Mouse (Mus musculus): ENCODE data around the gene G6pc3. TPM values are rescaled to one million over a fixed set of nuclear protein-coding genes. Genes with fewer than 3 reads are reported as not detected.
A peak's percentile ranks its signal among the peaks of the same experiment; 100 is the strongest.

Gene G6pc3
- total RNA-seq (2014; rRNA removed), result 43.1 and 68.5 TPM in 2 replicates
- 42.0 and 48.7 TPM in 2 replicates for polyA plus RNA-seq (2015; fragmentation: Nextera tagmentation; extraction: Ambion mirVana)

- Histone ChIP-seq H3K9ac (replicated peaks; ENCODE audit: low read length, poor library complexity, severe bottlenecking) (peak within 1 kb of the TSS; percentile 75), H3K27ac (ENCODE audit: low read depth, low read length) (peak within 1 kb of the TSS; percentile 73), H3K9me3 (ENCODE audit: low read length) (no peaks in the 10 kb centered on the region), H3K4me1 (ENCODE audit: insufficient read depth, low read length) (peaks cover 13% of the 10 kb centered on the region), H3K4me2 (ENCODE audit: low read depth, low read length, poor library complexity, severe bottlenecking) (peak within 1 kb of the TSS; percentile 81), H3K4me3 (ENCODE audit: low read depth, low read length) (peak within 1 kb of the TSS; percentile 55), H3K36me3 (ENCODE audit: insufficient read depth, low read length) (peaks cover 5% of the 10 kb centered on the region; the same call in 1 of the 2 replicates), H3K27me3 (ENCODE audit: insufficient read depth, low read length) (no peaks in the 10 kb centered on the region)
- peak; percentile 89 for ATAC-seq (ENCODE audit: low FRiP score)
- 2% methylated on average over 50 of the region's 50 CpGs for WGBS
- peak; percentile 96 for DNase-seq (ENCODE audit: low spot score)
- no peak for TF ChIP-seq CTCF (IDR thresholded peaks at IDR 0.05)
Measured at GRCm38 (mm10) chr11:102189461-102190436, at the start of gene G6pc3. Gene G6pc3 (plus strand): TSS chr11:102189620.

- peak; percentile 88 for TF ChIP-seq CTCF (IDR thresholded peaks at IDR 0.05)
- Histone ChIP-seq H3K36me3 (ENCODE audit: insufficient read depth, low read length) (no peaks in the 10 kb centered on the region), H3K9me3 (ENCODE audit: low read length) (no peaks in the 10 kb centered on the region), H3K4me1 (ENCODE audit: insufficient read depth, low read length) (no peaks in the 10 kb centered on the region; the same call in 1 of the 2 replicates), H3K9ac (replicated peaks; ENCODE audit: low read length, poor library complexity, severe bottlenecking) (no peak overlapping the region), H3K27me3 (ENCODE audit: insufficient read depth, low read length) (peaks cover 26% of the 10 kb centered on the region), H3K27ac (ENCODE audit: low read depth, low read length) (no peak overlapping the region), H3K4me3 (ENCODE audit: low read depth, low read length) (no peak overlapping the region), H3K4me2 (ENCODE audit: low read depth, low read length, poor library complexity, severe bottlenecking) (no peak overlapping the region)
- ATAC-seq (ENCODE audit: low FRiP score) (no peak), DNase-seq (ENCODE audit: low spot score) (peak; percentile 62)
- 3% methylated on average over 5 of the region's 5 CpGs for WGBS
Measured at GRCm38 (mm10) chr11:102140508-102140907, 48.9 kb upstream of the G6pc3 start.

- Histone ChIP-seq H3K4me2 (ENCODE audit: low read depth, low read length, poor library complexity, severe bottlenecking) (no peak overlapping the region), H3K27me3 (ENCODE audit: insufficient read depth, low read length) (peaks cover 44% of the 10 kb centered on the region), H3K9me3 (ENCODE audit: low read length) (no peaks in the 10 kb centered on the region), H3K36me3 (ENCODE audit: insufficient read depth, low read length) (no peaks in the 10 kb centered on the region), H3K4me3 (ENCODE audit: low read depth, low read length) (no peak overlapping the region), H3K9ac (replicated peaks; ENCODE audit: low read length, poor library complexity, severe bottlenecking) (no peak overlapping the region), H3K27ac (ENCODE audit: low read depth, low read length) (no peak overlapping the region), H3K4me1 (ENCODE audit: insufficient read depth, low read length) (no peaks in the 10 kb centered on the region; the same call in 1 of the 2 replicates)
- no peak for TF ChIP-seq CTCF (IDR thresholded peaks at IDR 0.05)
- DNase-seq (ENCODE audit: low spot score) (no peak), ATAC-seq (ENCODE audit: low FRiP score) (no peak)
- WGBS, result 66% methylated on average over 7 of the region's 7 CpGs
Measured at GRCm38 (mm10) chr11:102142355-102142754, 47.1 kb upstream of the G6pc3 start.

- H3K9me3 ChIP-seq (ENCODE audit: low read length), result no peaks in the 10 kb centered on the region
- H3K27ac ChIP-seq (ENCODE audit: low read depth, low read length), result no peak overlapping the region
- peak overlapping the region; percentile 29 for H3K4me2 ChIP-seq (ENCODE audit: low read depth, low read length, poor library complexity, severe bottlenecking)
- DNase-seq (ENCODE audit: low spot score), result no peak
- H3K4me3 ChIP-seq (ENCODE audit: low read depth, low read length), result peak overlapping the region; percentile 21; the same call in 1 of the 2 replicates
- TF ChIP-seq CTCF (IDR thresholded peaks at IDR 0.05), result no peak
- H3K36me3 ChIP-seq (ENCODE audit: insufficient read depth, low read length), result no peaks in the 10 kb centered on the region
- H3K27me3 ChIP-seq (ENCODE audit: insufficient read depth, low read length), result peaks cover 67% of the 10 kb centered on the region
- H3K4me1 ChIP-seq (ENCODE audit: insufficient read depth, low read length), result no peaks in the 10 kb centered on the region; the same call in 1 of the 2 replicates
- 0 out of 2 replicates have a peak overlapping the region, but pooled peaks have one; percentile 13 for H3K9ac ChIP-seq (replicated peaks; ENCODE audit: low read length, poor library complexity, severe bottlenecking)
- WGBS, result 25% methylated on average over 13 of the region's 13 CpGs
- no peak for ATAC-seq (ENCODE audit: low FRiP score)
Measured at GRCm38 (mm10) chr11:102144957-102145470, 44.4 kb upstream of the G6pc3 start.

GRCm38 (mm10) chr11:102145471-102146001, 43.9 kb upstream of the G6pc3 start, which contains the start of gene Nags:
Gene Nags (plus strand): TSS chr11:102145513.
- no peaks in the 10 kb centered on the region for H3K9me3 ChIP-seq (ENCODE audit: low read length)
- H3K9ac ChIP-seq (replicated peaks; ENCODE audit: low read length, poor library complexity, severe bottlenecking), result 0 out of 2 replicates have a peak within 1 kb of the TSS, but pooled peaks have one; percentile 13
- H3K4me1 ChIP-seq (ENCODE audit: insufficient read depth, low read length), result no peaks in the 10 kb centered on the region; the same call in 1 of the 2 replicates
- H3K36me3 ChIP-seq (ENCODE audit: insufficient read depth, low read length), result no peaks in the 10 kb centered on the region
- peaks cover 67% of the 10 kb centered on the region for H3K27me3 ChIP-seq (ENCODE audit: insufficient read depth, low read length)
- WGBS, result 1% methylated on average over 46 of the region's 50 CpGs
- peak within 1 kb of the TSS; percentile 29 for H3K4me2 ChIP-seq (ENCODE audit: low read depth, low read length, poor library complexity, severe bottlenecking)
- ATAC-seq (ENCODE audit: low FRiP score) (no peak), DNase-seq (ENCODE audit: low spot score) (no peak)
- H3K27ac ChIP-seq (ENCODE audit: low read depth, low read length), result no peak within 1 kb of the TSS
- H3K4me3 ChIP-seq (ENCODE audit: low read depth, low read length), result peak within 1 kb of the TSS; percentile 21; the same call in 1 of the 2 replicates
- TF ChIP-seq CTCF (IDR thresholded peaks at IDR 0.05), result no peak
